Mouse (Mus musculus): ENCODE data around the gene Arfgap2. TPM values are rescaled to one million over a fixed set of nuclear protein-coding genes. Genes with fewer than 3 reads are reported as not detected.

The Arfgap2 gene
- polyA plus RNA-seq, 1 experiment from 2014 or later, result 108 TPM

DNA sequence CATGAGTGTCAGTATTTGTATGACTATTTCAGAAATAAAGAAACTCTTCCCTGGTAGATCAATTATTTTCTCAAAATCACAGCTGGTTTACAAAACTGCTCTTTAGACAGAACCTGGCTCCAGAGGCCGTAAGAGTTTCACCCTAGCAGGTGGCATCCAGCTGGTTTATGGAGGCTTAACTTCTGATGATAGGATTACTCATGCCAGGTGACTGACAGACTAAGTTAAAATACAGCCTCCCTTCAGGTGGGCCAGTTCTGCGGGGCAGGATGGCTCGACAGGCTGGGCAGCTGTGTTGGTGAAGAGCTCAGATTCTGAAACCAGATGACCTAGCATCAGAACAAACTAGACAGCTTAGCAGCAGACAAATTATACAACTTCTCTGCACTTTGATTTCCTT lies 44.8 kb downstream of the Arfgap2 start:
- WGBS, result 24% methylated on average over 3 of the region's 3 CpGs
- Histone ChIP-seq H3K4me3 (replicated peaks) (no peak overlapping the region), H3K4me2 (no peak overlapping the region), H3K36me3 (0 out of 2 replicates have a peak, but pooled peaks cover 1% of the 10 kb centered on the region), H3K27me3 (no peaks in the 10 kb centered on the region), H3K9ac (replicated peaks) (no peak overlapping the region), H3K27ac (no peak overlapping the region), H3K4me1 (replicated peaks) (peaks cover 12% of the 10 kb centered on the region; the same call in 1 of the 2 replicates), H3K9me3 (no peaks in the 10 kb centered on the region)
- ATAC-seq (ENCODE audit: insufficient number of reproducible peaks, insufficient read depth, low FRiP score, low TSS enrichment, low read depth), result no peak

- 74% methylated on average over 10 of the region's 10 CpGs for WGBS
- no peak overlapping the region for H3K4me3 ChIP-seq (replicated peaks)
- H3K4me2 ChIP-seq, result no peak overlapping the region
- H3K27me3 ChIP-seq, result no peaks in the 10 kb centered on the region
- no peaks in the 10 kb centered on the region for H3K9me3 ChIP-seq
- H3K36me3 ChIP-seq, result no peaks in the 10 kb centered on the region
- ATAC-seq (ENCODE audit: insufficient number of reproducible peaks, insufficient read depth, low FRiP score, low TSS enrichment, low read depth), result no peak
- H3K9ac ChIP-seq (replicated peaks), result no peak overlapping the region
- peaks cover 12% of the 10 kb centered on the region; the same call in 1 of the 2 replicates for H3K4me1 ChIP-seq (replicated peaks)
- H3K27ac ChIP-seq, result peak overlapping the region; percentile 59
These were observed 48.0 kb downstream of the Arfgap2 start for GRCm38 (mm10) chr2:91312578-91313311.

DNA sequence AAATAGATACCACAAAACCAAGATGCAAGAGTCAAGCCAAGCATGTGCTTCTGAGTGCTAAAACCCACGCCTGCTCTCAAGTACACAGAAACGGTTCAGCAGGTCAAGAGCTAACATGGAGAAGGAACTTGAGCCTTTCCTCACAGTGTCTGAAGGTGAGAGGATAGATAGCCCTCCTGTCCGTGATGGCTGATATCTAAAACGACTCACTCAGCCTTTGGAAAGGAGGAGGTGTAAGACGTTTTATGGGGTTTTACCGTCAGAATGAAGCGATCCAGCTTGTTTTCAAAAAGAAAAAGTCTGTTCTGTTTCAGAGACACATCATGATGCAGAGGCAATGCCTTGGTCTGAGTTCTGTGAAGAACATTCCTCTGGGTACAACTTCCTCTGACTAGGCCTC lies 49.4 kb downstream of the Arfgap2 start:
- no peaks in the 10 kb centered on the region for H3K9me3 ChIP-seq
- peaks cover 7% of the 10 kb centered on the region; the same call in 1 of the 2 replicates for H3K4me1 ChIP-seq (replicated peaks)
- no peak overlapping the region for H3K4me3 ChIP-seq (replicated peaks)
- no peak overlapping the region for H3K9ac ChIP-seq (replicated peaks)
- ATAC-seq (ENCODE audit: insufficient number of reproducible peaks, insufficient read depth, low FRiP score, low TSS enrichment, low read depth), result no peak
- H3K36me3 ChIP-seq, result no peaks in the 10 kb centered on the region
- WGBS, result 73% methylated on average over 7 of the region's 7 CpGs
- no peak overlapping the region for H3K27ac ChIP-seq
- H3K4me2 ChIP-seq, result no peak overlapping the region
- H3K27me3 ChIP-seq, result no peaks in the 10 kb centered on the region

DNA sequence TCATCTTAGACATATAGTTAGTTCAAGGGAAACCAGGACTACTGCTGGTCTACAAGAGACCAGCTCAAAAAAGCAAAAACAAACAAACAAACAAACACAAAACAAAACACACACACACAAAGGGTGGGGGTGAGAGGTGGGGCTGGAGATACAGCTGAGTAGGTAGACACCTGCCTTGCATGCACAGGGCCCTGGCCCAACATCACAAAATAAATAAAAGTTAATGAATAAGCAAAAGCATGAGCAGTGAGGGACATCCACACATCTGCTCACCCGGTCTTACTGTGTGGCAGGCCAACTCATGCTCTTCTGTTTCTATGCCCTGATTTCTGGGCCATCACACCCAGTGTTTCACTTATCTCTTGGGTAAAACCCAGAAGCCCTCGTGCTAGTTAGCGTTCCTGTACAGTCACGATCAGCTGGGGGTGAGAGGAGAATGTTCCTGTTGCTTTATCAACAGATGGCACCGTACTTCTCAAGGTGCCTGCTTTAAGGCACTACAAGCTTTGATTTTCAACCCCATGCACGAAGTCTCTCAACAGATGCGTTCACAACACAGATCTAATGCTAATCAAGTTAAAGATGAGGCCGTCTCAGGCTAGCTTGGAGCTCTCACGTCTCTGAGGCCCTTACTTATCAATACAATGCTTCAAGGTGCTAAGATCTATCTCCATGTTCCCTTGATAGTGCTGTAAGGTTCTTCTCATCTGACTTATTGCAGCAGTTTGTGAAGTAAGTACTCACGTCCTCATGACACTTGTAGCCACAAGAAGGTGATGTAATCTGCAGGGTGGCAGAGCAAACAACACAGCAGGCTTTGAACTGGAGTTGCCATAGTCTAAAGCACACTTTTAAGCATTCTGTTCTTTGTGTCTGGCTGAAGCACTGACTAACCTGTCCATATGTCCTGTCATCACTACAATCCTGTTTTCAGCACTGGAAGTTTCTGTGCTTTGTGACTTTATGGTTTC lies 56.1 kb downstream of the Arfgap2 start:
- WGBS, result 80% methylated on average over 10 of the region's 10 CpGs

GRCm38 (mm10) chr2:91321923-91322322 lies 57.1 kb downstream of the Arfgap2 start:
- H3K36me3 ChIP-seq, result no peaks in the 10 kb centered on the region
- H3K4me3 ChIP-seq (replicated peaks), result no peak overlapping the region
- H3K27me3 ChIP-seq, result no peaks in the 10 kb centered on the region
- no peak overlapping the region for H3K4me2 ChIP-seq
- H3K9ac ChIP-seq (replicated peaks), result no peak overlapping the region
- H3K4me1 ChIP-seq (replicated peaks), result no peaks in the 10 kb centered on the region
- no peaks in the 10 kb centered on the region for H3K9me3 ChIP-seq
- 91% methylated on average over 2 of the region's 2 CpGs for WGBS
- H3K27ac ChIP-seq, result no peak overlapping the region
- no peak for ATAC-seq (ENCODE audit: insufficient number of reproducible peaks, insufficient read depth, low FRiP score, low TSS enrichment, low read depth)

More for the DNA sequence above, 56.1 kb downstream of the Arfgap2 start:
- no peak for ATAC-seq (ENCODE audit: insufficient number of reproducible peaks, insufficient read depth, low FRiP score, low TSS enrichment, low read depth)
- Histone ChIP-seq H3K27ac (no peak overlapping the region), H3K9ac (replicated peaks) (no peak overlapping the region), H3K4me2 (no peak overlapping the region), H3K4me1 (replicated peaks) (no peaks in the 10 kb centered on the region), H3K36me3 (no peaks in the 10 kb centered on the region), H3K4me3 (replicated peaks) (no peak overlapping the region), H3K27me3 (no peaks in the 10 kb centered on the region), H3K9me3 (no peaks in the 10 kb centered on the region)

DNA sequence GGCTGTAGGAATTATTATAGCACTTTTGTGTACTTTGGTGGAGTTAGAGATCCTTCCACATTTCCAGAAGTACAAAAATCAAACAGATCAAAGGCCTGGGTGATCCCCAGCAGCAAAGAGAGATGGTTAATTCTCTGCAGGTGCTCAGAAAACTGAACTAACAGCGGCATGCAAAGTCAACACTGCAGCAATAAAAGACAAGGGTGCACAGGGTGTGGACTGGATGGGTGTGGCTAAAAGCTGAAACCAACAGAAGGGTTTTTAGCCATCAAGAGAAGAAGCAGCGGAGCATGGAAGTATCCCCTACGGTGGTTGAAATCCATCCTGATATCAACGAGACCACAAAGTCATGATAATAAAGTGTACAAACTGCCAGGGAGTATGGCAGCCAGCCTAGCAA lies 57.7 kb downstream of the Arfgap2 start:
- H3K36me3 ChIP-seq, result no peaks in the 10 kb centered on the region
- H3K4me1 ChIP-seq (replicated peaks), result no peaks in the 10 kb centered on the region
- H3K27ac ChIP-seq, result no peak overlapping the region
- H3K4me2 ChIP-seq, result no peak overlapping the region
- no peak overlapping the region for H3K9ac ChIP-seq (replicated peaks)
- no peaks in the 10 kb centered on the region for H3K9me3 ChIP-seq
- H3K27me3 ChIP-seq, result no peaks in the 10 kb centered on the region
- 76% methylated on average over 4 of the region's 4 CpGs for WGBS
- ATAC-seq (ENCODE audit: insufficient number of reproducible peaks, insufficient read depth, low FRiP score, low TSS enrichment, low read depth), result no peak
- no peak overlapping the region for H3K4me3 ChIP-seq (replicated peaks)

DNA sequence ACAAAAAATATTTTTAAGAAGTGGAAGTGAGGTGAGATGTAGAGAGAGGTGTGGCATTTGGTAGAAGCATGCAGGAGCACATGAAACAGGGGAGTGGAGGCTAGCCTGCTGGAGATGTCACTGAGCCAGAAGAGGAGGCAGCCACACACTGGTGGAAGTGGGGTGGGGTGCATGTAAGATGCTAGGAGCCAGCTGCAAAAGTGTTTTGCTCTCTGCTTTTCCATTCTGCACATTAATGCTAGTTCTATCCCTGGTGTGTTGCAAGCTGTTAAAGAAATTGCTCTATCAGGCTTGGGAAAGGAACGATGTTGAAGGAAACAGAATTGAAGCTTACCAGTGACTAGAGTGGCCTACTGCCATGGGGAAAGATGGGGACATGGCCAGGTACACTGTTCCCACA lies 59.6 kb downstream of the Arfgap2 start:
- Histone ChIP-seq H3K4me3 (replicated peaks) (no peak overlapping the region), H3K4me2 (no peak overlapping the region), H3K27ac (no peak overlapping the region), H3K9ac (replicated peaks) (no peak overlapping the region), H3K4me1 (replicated peaks) (no peaks in the 10 kb centered on the region), H3K27me3 (no peaks in the 10 kb centered on the region), H3K9me3 (no peaks in the 10 kb centered on the region), H3K36me3 (no peaks in the 10 kb centered on the region)
- no peak for ATAC-seq (ENCODE audit: insufficient number of reproducible peaks, insufficient read depth, low FRiP score, low TSS enrichment, low read depth)
- WGBS, result 89% methylated on average over 1 of the region's 1 CpGs

DNA sequence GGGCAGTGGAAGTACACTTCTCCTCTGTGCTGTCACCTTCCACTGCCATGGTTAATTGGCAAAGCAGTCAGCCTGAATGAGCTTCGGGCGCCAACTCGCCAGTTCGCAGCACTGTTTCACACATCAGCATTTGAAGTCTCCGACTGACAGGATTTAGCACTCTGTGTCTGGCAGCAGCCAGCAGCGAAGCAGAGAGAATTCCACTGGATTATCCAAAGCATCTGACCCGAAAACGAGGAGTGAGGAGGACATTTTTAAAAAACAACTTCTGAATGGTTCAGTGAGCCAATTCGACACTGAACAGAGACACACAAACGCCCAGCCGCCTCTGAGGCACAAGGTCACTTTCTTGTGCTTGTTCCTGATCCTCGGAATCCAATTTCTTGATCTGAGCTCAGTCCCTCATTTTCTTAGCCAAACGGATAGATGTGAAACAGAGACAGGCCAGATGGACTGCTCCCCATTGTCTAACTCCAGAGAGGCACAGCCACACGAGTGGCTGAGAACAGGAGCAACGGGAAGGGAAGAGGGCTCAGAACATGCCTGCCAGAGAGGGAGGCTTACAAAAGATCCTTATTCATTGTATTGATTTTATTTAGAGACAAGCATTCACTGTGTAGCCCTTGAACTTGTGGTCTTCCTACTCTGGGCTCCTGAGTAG lies 60.1 kb downstream of the Arfgap2 start:
- Histone ChIP-seq H3K36me3 (no peaks in the 10 kb centered on the region), H3K4me2 (no peak overlapping the region), H3K9me3 (no peaks in the 10 kb centered on the region), H3K4me1 (replicated peaks) (no peaks in the 10 kb centered on the region), H3K4me3 (replicated peaks) (no peak overlapping the region), H3K27me3 (no peaks in the 10 kb centered on the region), H3K27ac (no peak overlapping the region), H3K9ac (replicated peaks) (no peak overlapping the region)
- ATAC-seq (ENCODE audit: insufficient number of reproducible peaks, insufficient read depth, low FRiP score, low TSS enrichment, low read depth), result no peak
- WGBS, result 60% methylated on average over 15 of the region's 15 CpGs

Other genes with a start within 250 kb of the Arfgap2 start
- 8.5 and 8.7 TPM in 2 replicates for gene Rapsn, start 229.4 kb upstream of the Arfgap2 start, polyA plus RNA-seq (2016; fragmentation: Nextera tagmentation; extraction: Ambion mirVana)
- 350 and 352 TPM in 2 replicates for gene Psmc3, start 211.0 kb upstream of the Arfgap2 start, polyA plus RNA-seq (2016; fragmentation: Nextera tagmentation; extraction: Ambion mirVana)
- 45.2 and 49.0 TPM in 2 replicates for gene Slc39a13, start 194.6 kb upstream of the Arfgap2 start, polyA plus RNA-seq (2016; fragmentation: Nextera tagmentation; extraction: Ambion mirVana)
- 2.8 and 3.3 TPM in 2 replicates for gene Spi1, start 182.6 kb upstream of the Arfgap2 start, polyA plus RNA-seq (2016; fragmentation: Nextera tagmentation; extraction: Ambion mirVana)
- gene Mybpc3, start 146.8 kb upstream of the Arfgap2 start, polyA plus RNA-seq (2016; fragmentation: Nextera tagmentation; extraction: Ambion mirVana), result 0.09 and 0.12 TPM in 2 replicates
- 13.3 and 16.2 TPM in 2 replicates for gene Madd, start 81.1 kb upstream of the Arfgap2 start, polyA plus RNA-seq (2016; fragmentation: Nextera tagmentation; extraction: Ambion mirVana)
- gene Nr1h3, start 62.1 kb upstream of the Arfgap2 start, polyA plus RNA-seq (2016; fragmentation: Nextera tagmentation; extraction: Ambion mirVana), result 1.9 and 2.0 TPM in 2 replicates
- gene Acp2, start 62.1 kb upstream of the Arfgap2 start, polyA plus RNA-seq (2016; fragmentation: Nextera tagmentation; extraction: Ambion mirVana), result 30.1 and 30.3 TPM in 2 replicates
- 18.0 and 19.6 TPM in 2 replicates for gene Ddb2, start 28.0 kb upstream of the Arfgap2 start, polyA plus RNA-seq (2016; fragmentation: Nextera tagmentation; extraction: Ambion mirVana)
- 44.7 and 44.8 TPM in 2 replicates for gene Pacsin3, start 9.0 kb upstream of the Arfgap2 start, polyA plus RNA-seq (2016; fragmentation: Nextera tagmentation; extraction: Ambion mirVana)
- gene 1110051M20Rik, start 179.7 kb downstream of the Arfgap2 start, polyA plus RNA-seq (2016; fragmentation: Nextera tagmentation; extraction: Ambion mirVana), result 70.2 and 81.5 TPM in 2 replicates
- gene Lrp4, start 192.5 kb downstream of the Arfgap2 start, polyA plus RNA-seq (2016; fragmentation: Nextera tagmentation; extraction: Ambion mirVana), result 6.2 and 7.2 TPM in 2 replicates